ENCODE assay signal across 9 mouse cellular contexts in the genomic region with DNA sequence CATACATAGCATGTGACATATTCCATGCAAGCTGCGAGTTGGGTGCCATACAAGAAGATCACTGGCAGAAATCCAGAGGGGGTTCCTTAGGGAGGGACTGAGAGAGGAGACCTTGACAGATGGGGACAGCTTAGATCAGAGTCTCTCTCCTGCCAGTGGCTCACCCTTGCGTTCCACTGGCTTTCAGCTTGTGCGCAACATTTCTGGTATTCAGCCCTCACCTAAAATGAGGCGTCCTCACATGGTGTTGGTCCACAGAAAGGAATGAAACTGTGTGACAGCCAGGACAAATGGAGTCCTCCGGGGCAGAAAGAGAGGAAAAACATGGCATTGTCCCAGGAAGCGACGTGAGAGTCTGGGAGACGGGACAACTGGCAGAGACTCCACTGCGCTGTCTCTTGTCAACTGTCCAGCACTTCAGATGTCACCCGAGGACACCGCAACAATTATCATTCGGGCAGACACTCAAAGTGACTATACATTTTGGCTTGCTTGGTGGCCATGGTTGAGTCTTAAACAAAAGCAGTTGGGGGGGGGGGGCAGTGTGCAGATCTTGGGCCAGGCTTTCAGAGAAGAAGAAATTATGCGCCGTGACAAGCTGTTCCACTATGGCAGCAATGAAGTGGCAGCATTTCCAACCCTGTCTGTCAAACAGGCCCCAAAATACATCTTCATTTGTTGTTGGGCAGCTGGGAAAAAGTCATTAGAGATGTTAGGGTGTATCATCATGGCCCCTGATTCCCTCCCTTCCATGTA.
DNase-seq lines count a peak whose midpoint lies in the region; ATAC-seq lines count a peak whose summit lies in the region.
"Had no signal": no experiment of that assay in that cellular context is flagged by ENCODE, and none has a peak within 500 bp of the region (broad histone marks: within the 10 kb centered on the region; RNA-seq: fewer than 3 reads in every experiment).

No protein-coding gene starts in this region.

- no peak overlapping the region for H3K4me3 ChIP-seq in midbrain, embryonic 16.5 days (ENCODE audit: low read depth, low read length)
- no peak overlapping the region for H3K4me3 ChIP-seq in midbrain, embryonic 15.5 days
- no peak overlapping the region for H3K4me3 ChIP-seq in embryonic facial prominence, embryonic 10.5 days

- H3K4me2 ChIP-seq in midbrain, embryonic 16.5 days (ENCODE audit: low read length): no peak overlapping the region
- no peak overlapping the region for H3K4me2 ChIP-seq in midbrain, embryonic 15.5 days

- ATAC-seq in midbrain, embryonic 16.5 days: 0 out of 2 replicates have a peak, but pooled peaks have one; percentile 32
- no peak for ATAC-seq in midbrain, embryonic 15.5 days (replicated peaks)
- ATAC-seq in cerebellum, adult (ENCODE audit: insufficient number of reproducible peaks, low FRiP score, low TSS enrichment): 0 out of 2 replicates have a peak, but pooled peaks have one; percentile 56

- H3K9ac ChIP-seq in midbrain, embryonic 16.5 days (ENCODE audit: low read depth, low read length): no peak overlapping the region
- H3K9ac ChIP-seq in midbrain, embryonic 15.5 days: no peak overlapping the region

- no peaks in the 10 kb centered on the region for H3K4me1 ChIP-seq in midbrain, embryonic 16.5 days (ENCODE audit: control insufficient read depth, insufficient read depth, low read length)
- H3K4me1 ChIP-seq in midbrain, embryonic 15.5 days: no peaks in the 10 kb centered on the region
- no peaks in the 10 kb centered on the region for H3K4me1 ChIP-seq in embryonic facial prominence, embryonic 10.5 days

- 72% methylated on average over 14 of the region's 14 CpGs for WGBS in midbrain, embryonic 16.5 days
- 78% methylated on average over 14 of the region's 14 CpGs for WGBS in midbrain, embryonic 15.5 days
- 90% methylated on average over 14 of the region's 14 CpGs for WGBS in embryonic facial prominence, embryonic 10.5 days

- H3K27me3 ChIP-seq in midbrain, embryonic 16.5 days (ENCODE audit: control insufficient read depth, insufficient read depth, low read depth, low read length): no peaks in the 10 kb centered on the region
- H3K27me3 ChIP-seq in midbrain, embryonic 15.5 days (replicated peaks): no peaks in the 10 kb centered on the region
- H3K27me3 ChIP-seq in embryonic facial prominence, embryonic 10.5 days (replicated peaks; ENCODE audit: low read depth, poor library complexity, severe bottlenecking): no peaks in the 10 kb centered on the region

- H3K36me3 ChIP-seq in midbrain, embryonic 16.5 days (ENCODE audit: control insufficient read depth, insufficient read depth, low read length): no peaks in the 10 kb centered on the region
- H3K36me3 ChIP-seq in midbrain, embryonic 15.5 days (replicated peaks): no peaks in the 10 kb centered on the region
- no peaks in the 10 kb centered on the region for H3K36me3 ChIP-seq in embryonic facial prominence, embryonic 10.5 days (replicated peaks)

- no peaks in the 10 kb centered on the region for H3K9me3 ChIP-seq in midbrain, embryonic 16.5 days (replicated peaks; ENCODE audit: control insufficient read depth, low read length, poor library complexity, severe bottlenecking)
- no peaks in the 10 kb centered on the region for H3K9me3 ChIP-seq in midbrain, embryonic 15.5 days
- no peaks in the 10 kb centered on the region for H3K9me3 ChIP-seq in embryonic facial prominence, embryonic 10.5 days

- no peak overlapping the region for H3K27ac ChIP-seq in midbrain, embryonic 16.5 days (ENCODE audit: low read length)
- no peak overlapping the region for H3K27ac ChIP-seq in midbrain, embryonic 15.5 days
- no peak overlapping the region for H3K27ac ChIP-seq in embryonic facial prominence, embryonic 10.5 days (replicated peaks)
- H3K27ac ChIP-seq: macrophage had no signal

- peak; percentile 64 for DNase-seq in gastrocnemius, adult 18-20 months (ENCODE audit: low spot score)
- DNase-seq in heart, postnatal 4 days: peak; percentile 86
- DNase-seq in embryonic facial prominence, embryonic 10.5 days (ENCODE audit: low spot score): no peak
- no peak for DNase-seq in c-Kit-positive CD71-positive TER-119-positive erythroid progenitor cells, embryonic 14.5 days (ENCODE audit: low spot score)
- DNase-seq in layer of hippocampus, adult 8-10 months (ENCODE audit: low spot score in 2 of 2): no peak

Comparison
In these comparisons a context has a peak if more than half of its experiments do, and no peak if none do; other contexts are left out.
1. DNase-seq: peak in gastrocnemius, adult 18-20 months (single experiment) and heart, postnatal 4 days (single experiment); none in embryonic facial prominence, embryonic 10.5 days (single experiment), c-Kit-positive CD71-positive TER-119-positive erythroid progenitor cells, embryonic 14.5 days (single experiment) and layer of hippocampus, adult 8-10 months (0 of 2).